Mouse (Mus musculus): Measurements from ENCODE around the gene Cplx2. TPM values are rescaled to one million over a fixed set of nuclear protein-coding genes. Genes with fewer than 3 reads are reported as not detected.

The Cplx2 gene
- total RNA-seq, 2 experiments from 2014 or later = 1,009 to 1,066 TPM

GRCm38 (mm10) chr13:54391313-54391712 is 20.2 kb downstream of the Cplx2 start:
- peak in 1 of 2 experiments; percentile 64 for DNase-seq (ENCODE audit: low spot score in 2 of 2)
- no peak for TF ChIP-seq CTCF (conservative IDR thresholded peaks at IDR 0.05)
- peak overlapping the region; percentile 84 for H3K27ac ChIP-seq
- H3K4me3 ChIP-seq = no peak overlapping the region

- DNase-seq (ENCODE audit: low spot score in 2 of 2) = no peak
- TF ChIP-seq CTCF (conservative IDR thresholded peaks at IDR 0.05) = no peak
- H3K27ac ChIP-seq = peak overlapping the region; percentile 57
- H3K4me3 ChIP-seq = no peak overlapping the region
Measured at GRCm38 (mm10) chr13:54397069-54397468, 25.9 kb downstream of the Cplx2 start.

GRCm38 (mm10) chr13:54400565-54401179 is 29.5 kb downstream of the Cplx2 start:
- Histone ChIP-seq H3K27ac (peak overlapping the region; percentile 53; the same call in 1 of the 2 replicates), H3K4me3 (no peak overlapping the region)
- no peak for TF ChIP-seq CTCF (conservative IDR thresholded peaks at IDR 0.05)
- DNase-seq (ENCODE audit: low spot score in 2 of 2) = no peak

- no peak overlapping the region for H3K4me3 ChIP-seq
- DNase-seq (ENCODE audit: low spot score in 2 of 2) = no peak
- H3K27ac ChIP-seq = peak overlapping the region; percentile 53; the same call in 1 of the 2 replicates
- no peak for TF ChIP-seq CTCF (conservative IDR thresholded peaks at IDR 0.05)
Measured at GRCm38 (mm10) chr13:54401180-54401569, 30.0 kb downstream of the Cplx2 start.

GRCm38 (mm10) chr13:54402346-54402745 is 31.2 kb downstream of the Cplx2 start:
- Histone ChIP-seq H3K27ac (peak overlapping the region; percentile 29; the same call in 1 of the 2 replicates), H3K4me3 (no peak overlapping the region)
- no peak for TF ChIP-seq CTCF (conservative IDR thresholded peaks at IDR 0.05)
- no peak for DNase-seq (ENCODE audit: low spot score in 2 of 2)

GRCm38 (mm10) chr13:54403224-54404070 is 32.3 kb downstream of the Cplx2 start:
- H3K4me3 ChIP-seq = no peak overlapping the region
- TF ChIP-seq CTCF (conservative IDR thresholded peaks at IDR 0.05) = no peak
- peak overlapping the region; percentile 29; the same call in 1 of the 2 replicates for H3K27ac ChIP-seq
- no peak for DNase-seq (ENCODE audit: low spot score in 2 of 2)

GRCm38 (mm10) chr13:54404205-54404604 is 33.1 kb downstream of the Cplx2 start:
- no peak for TF ChIP-seq CTCF (conservative IDR thresholded peaks at IDR 0.05)
- H3K4me3 ChIP-seq = no peak overlapping the region
- no peak overlapping the region for H3K27ac ChIP-seq
- no peak for DNase-seq (ENCODE audit: low spot score in 2 of 2)

- no peak for TF ChIP-seq CTCF (conservative IDR thresholded peaks at IDR 0.05)
- Histone ChIP-seq H3K27ac (no peak overlapping the region), H3K4me3 (no peak overlapping the region)
- no peak for DNase-seq (ENCODE audit: low spot score in 2 of 2)
Measured at GRCm38 (mm10) chr13:54405805-54406204, 34.7 kb downstream of the Cplx2 start.

GRCm38 (mm10) chr13:54411656-54412055 is 40.5 kb downstream of the Cplx2 start:
- no peak for DNase-seq (ENCODE audit: low spot score in 2 of 2)
- H3K27ac ChIP-seq = peak overlapping the region; percentile 43; the same call in 1 of the 2 replicates
- no peak overlapping the region for H3K4me3 ChIP-seq
- TF ChIP-seq CTCF (conservative IDR thresholded peaks at IDR 0.05) = no peak

GRCm38 (mm10) chr13:54412236-54412635 is 41.1 kb downstream of the Cplx2 start:
- peak overlapping the region; percentile 43; the same call in 1 of the 2 replicates for H3K27ac ChIP-seq
- TF ChIP-seq CTCF (conservative IDR thresholded peaks at IDR 0.05) = no peak
- DNase-seq (ENCODE audit: low spot score in 2 of 2) = no peak
- H3K4me3 ChIP-seq = no peak overlapping the region

- no peak for DNase-seq (ENCODE audit: low spot score in 2 of 2)
- peak overlapping the region; percentile 43; the same call in 1 of the 2 replicates for H3K27ac ChIP-seq
- no peak for TF ChIP-seq CTCF (conservative IDR thresholded peaks at IDR 0.05)
Measured at GRCm38 (mm10) chr13:54412721-54413120, 41.6 kb downstream of the Cplx2 start.

GRCm38 (mm10) chr13:54415059-54415458 is 43.9 kb downstream of the Cplx2 start:
- no peak for TF ChIP-seq CTCF (conservative IDR thresholded peaks at IDR 0.05)
- Histone ChIP-seq H3K27ac (no peak overlapping the region), H3K4me3 (no peak overlapping the region)
- DNase-seq (ENCODE audit: low spot score in 2 of 2) = no peak

More at GRCm38 (mm10) chr13:54412721-54413120, 41.6 kb downstream of the Cplx2 start:
- no peak overlapping the region for H3K4me3 ChIP-seq

- Histone ChIP-seq H3K4me3 (no peak overlapping the region), H3K27ac (peak overlapping the region; percentile 88)
- peak; percentile 41 to 47 for DNase-seq (ENCODE audit: low spot score in 2 of 2)
- no peak for TF ChIP-seq CTCF (conservative IDR thresholded peaks at IDR 0.05)
Measured at GRCm38 (mm10) chr13:54418781-54419327, 47.7 kb downstream of the Cplx2 start.
